Mouse (Mus musculus) stomach, postnatal 0 days (tissue): ENCODE data around the gene Crhr2. TPM values are rescaled to one million over a fixed set of nuclear protein-coding genes. Genes with fewer than 3 reads are reported as not detected.

Experiments used
- ATAC-seq: fragments of 200-750 bp; cut with Nextera tagmentation; 2 replicates; pipeline ENCODE4 v1.8.0; 2017; ENCODE audit not compliant: low FRiP score, low TSS enrichment
- DNase-seq: peaks from one replicate; pipeline ENCODE4 v3.0.0-alpha.2; 2016; ENCODE audit warnings: low spot score
- H3K27ac ChIP-seq: fragments of 300-500 bp; sonication (generic); replicated peaks from 2 replicates; pipeline ENCODE4 v1.5.1; 2014; ENCODE audit warnings: mild to moderate bottlenecking, control low read depth
- H3K27me3 ChIP-seq: fragments of 300-500 bp; sonication (generic); 2 replicates; pipeline ENCODE4 v1.6.1; 2014; ENCODE audit warnings: low read length; ENCODE audit not compliant: control insufficient read depth, insufficient read depth
- H3K36me3 ChIP-seq: fragments of 300-500 bp; sonication (generic); 2 replicates; pipeline ENCODE4 v1.6.1; 2014; ENCODE audit warnings: low read length, mixed read lengths; ENCODE audit not compliant: control insufficient read depth, insufficient read depth
- H3K4me1 ChIP-seq: fragments of 300-500 bp; sonication (generic); replicated peaks from 2 replicates; pipeline ENCODE4 v1.6.1; 2014; ENCODE audit warnings: antibody characterized with exemption; ENCODE audit not compliant: control insufficient read depth, insufficient read depth
- H3K4me2 ChIP-seq: fragments of 300-500 bp; sonication (generic); replicated peaks from 2 replicates; pipeline ENCODE4 v1.6.1; 2014; ENCODE audit warnings: low read depth, mild to moderate bottlenecking, control low read depth, moderate library complexity
- H3K4me3 ChIP-seq: fragments of 300-500 bp; sonication (generic); 2 replicates; pipeline ENCODE4 v1.5.1; 2014; ENCODE audit warnings: low read depth, low read length, control low read depth
- H3K9ac ChIP-seq: fragments of 300-500 bp; sonication (generic); 2 replicates; pipeline ENCODE4 v1.6.1; 2014; ENCODE audit warnings: mild to moderate bottlenecking, low read length, control low read depth, mixed read lengths
- H3K9me3 ChIP-seq: fragments of 300-500 bp; sonication (generic); 2 replicates; pipeline ENCODE4 v1.6.1; 2016; ENCODE audit warnings: low read length; ENCODE audit not compliant: control insufficient read depth
- CTCF ChIP-seq: IDR thresholded peaks from 2 replicates; pipeline ENCODE4 v1.5.1; 2016; ENCODE audit warnings: antibody characterized with exemption, low read depth, mild to moderate bottlenecking, moderate library complexity
- EP300 ChIP-seq: optimal IDR thresholded peaks from 2 replicates; pipeline ENCODE3; 2016; ENCODE audit warnings: antibody characterized with exemption
- WGBS: fragments of 180-500 bp; shearing (Covaris S2); extraction: QIAGEN DNeasy Blood & Tissue Kit; methylation state at CpG from one replicate; pipeline ENCODE4 v1.1.7; 2014; 5-methylcytosine and 5-hydroxymethylcytosine counted together
- polyA plus RNA-seq: library from polyadenylated mRNA; unstranded; fragments of >200 nt; fragmentation: Nextera tagmentation; extraction: Ambion mirVana; gene quantifications from 2 replicates; pipeline ENCODE4 v1.2.1, GENCODE M21; 2015

Gene Crhr2
- polyA plus RNA-seq, 1 experiment from 2014 or later, result 0.23 TPM

DNA sequence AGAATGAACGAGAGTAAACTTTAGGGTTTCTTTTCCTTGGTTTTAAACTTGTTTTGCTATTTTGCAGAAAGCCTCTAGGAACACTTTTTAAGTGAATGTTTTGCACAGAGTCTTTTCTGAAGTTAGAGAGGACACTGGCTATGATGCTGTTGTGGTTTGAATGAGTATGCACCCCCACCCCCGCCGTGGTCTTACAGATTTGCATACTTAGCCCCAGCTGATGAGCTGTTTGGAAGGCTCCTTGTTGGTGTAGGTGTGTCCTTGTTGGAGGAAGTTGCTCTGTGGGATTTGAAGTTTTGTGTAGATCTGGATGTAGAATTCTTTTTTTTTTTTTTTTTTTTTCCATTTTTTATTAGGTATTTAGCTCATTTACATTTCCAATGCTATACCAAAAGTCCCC lies 75.4 kb downstream of the Crhr2 start:
- no peaks in the 10 kb centered on the region for H3K27me3 ChIP-seq
- no peak overlapping the region for H3K27ac ChIP-seq
- no peaks in the 10 kb centered on the region for H3K9me3 ChIP-seq
- H3K4me2 ChIP-seq, result no peak overlapping the region
- ATAC-seq (no peak), DNase-seq (no peak)
- no peaks in the 10 kb centered on the region for H3K4me1 ChIP-seq
- TF ChIP-seq CTCF, result no peak
- WGBS, result 94% methylated on average over 3 of the region's 3 CpGs
- H3K36me3 ChIP-seq, result peaks cover 30% of the 10 kb centered on the region
- no peak overlapping the region for H3K9ac ChIP-seq
- H3K4me3 ChIP-seq, result no peak overlapping the region

DNA sequence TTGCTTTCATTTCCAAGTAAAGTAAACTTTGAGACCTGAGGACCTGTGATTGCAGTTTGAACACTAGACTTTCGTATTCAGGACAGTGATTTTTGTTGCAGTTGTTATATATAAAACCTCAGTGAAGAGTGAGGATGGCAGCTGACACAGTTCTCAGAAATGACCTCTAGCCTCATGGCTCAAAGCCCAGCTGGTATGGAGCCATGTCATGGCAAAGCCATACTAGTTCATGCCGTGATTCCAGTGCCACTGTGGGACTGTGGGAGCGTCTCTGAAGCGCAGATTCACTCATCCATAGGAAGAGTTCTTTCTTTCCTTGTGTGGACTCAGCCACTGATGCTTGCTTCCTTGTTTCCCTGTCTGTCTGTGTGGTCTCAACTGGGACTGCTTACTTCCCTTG lies 78.3 kb downstream of the Crhr2 start:
- DNase-seq (no peak), ATAC-seq (no peak)
- Histone ChIP-seq H3K9me3 (no peaks in the 10 kb centered on the region), H3K27ac (no peak overlapping the region), H3K36me3 (peaks cover 30% of the 10 kb centered on the region), H3K4me2 (no peak overlapping the region), H3K27me3 (no peaks in the 10 kb centered on the region), H3K4me1 (no peaks in the 10 kb centered on the region), H3K9ac (no peak overlapping the region), H3K4me3 (no peak overlapping the region)
- 90% methylated on average over 4 of the region's 4 CpGs for WGBS
- TF ChIP-seq EP300, result no peak
- TF ChIP-seq CTCF, result no peak

DNA sequence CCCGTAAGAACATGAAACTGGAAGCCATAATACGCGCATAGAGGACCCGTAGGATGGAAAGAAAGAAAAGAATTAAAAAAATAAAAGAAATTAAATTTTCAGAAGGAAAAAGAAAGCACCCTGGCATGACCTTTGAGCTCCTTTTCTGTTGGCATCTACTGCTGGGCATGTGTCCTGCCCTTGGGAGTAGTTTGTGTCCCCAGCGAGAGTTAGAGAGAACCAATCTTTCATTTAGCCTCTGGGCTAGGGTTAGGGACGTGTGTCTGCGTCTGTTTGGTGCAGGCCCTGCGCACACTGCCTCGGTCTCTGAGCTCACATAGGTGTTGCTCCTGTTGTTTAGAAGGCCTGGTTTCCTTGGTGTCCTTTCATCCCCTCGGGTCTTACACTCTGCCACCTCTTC lies 83.6 kb downstream of the Crhr2 start:
- Histone ChIP-seq H3K9me3 (no peaks in the 10 kb centered on the region), H3K27ac (no peak overlapping the region), H3K27me3 (no peaks in the 10 kb centered on the region), H3K4me1 (no peaks in the 10 kb centered on the region), H3K4me3 (no peak overlapping the region), H3K36me3 (peaks cover 11% of the 10 kb centered on the region), H3K9ac (no peak overlapping the region), H3K4me2 (no peak overlapping the region)
- TF ChIP-seq EP300 (no peak), CTCF (no peak)
- 87% methylated on average over 10 of the region's 10 CpGs for WGBS
- ATAC-seq (no peak), DNase-seq (no peak)

DNA sequence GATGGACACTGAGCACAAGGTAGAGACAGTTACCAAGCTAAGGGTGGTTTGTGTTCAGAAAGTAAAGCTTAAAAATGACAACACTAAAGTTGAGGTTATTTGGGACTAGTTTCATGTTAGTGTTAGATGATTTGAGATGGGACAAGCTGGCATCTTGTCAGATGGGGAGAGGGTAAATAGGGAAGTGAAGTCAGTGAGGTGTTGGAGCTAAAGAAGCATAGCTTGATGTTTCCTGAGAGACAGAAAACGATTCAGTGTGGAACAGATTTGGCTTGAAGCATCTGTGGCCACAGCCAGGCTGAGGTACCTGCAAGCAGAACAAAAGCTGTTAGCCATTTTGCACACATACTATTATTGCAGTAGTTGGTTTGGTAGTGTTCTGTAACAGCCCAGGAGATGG lies 87.5 kb downstream of the Crhr2 start:
- Histone ChIP-seq H3K27ac (no peak overlapping the region), H3K27me3 (no peaks in the 10 kb centered on the region), H3K4me1 (no peaks in the 10 kb centered on the region), H3K9me3 (no peaks in the 10 kb centered on the region), H3K9ac (no peak overlapping the region), H3K4me2 (no peak overlapping the region), H3K4me3 (no peak overlapping the region), H3K36me3 (no peaks in the 10 kb centered on the region; the same call in 1 of the 2 replicates)
- ATAC-seq (no peak), DNase-seq (no peak)
- no peak for TF ChIP-seq CTCF
- no peak for TF ChIP-seq EP300
- 62% methylated on average over 1 of the region's 1 CpGs for WGBS

DNA sequence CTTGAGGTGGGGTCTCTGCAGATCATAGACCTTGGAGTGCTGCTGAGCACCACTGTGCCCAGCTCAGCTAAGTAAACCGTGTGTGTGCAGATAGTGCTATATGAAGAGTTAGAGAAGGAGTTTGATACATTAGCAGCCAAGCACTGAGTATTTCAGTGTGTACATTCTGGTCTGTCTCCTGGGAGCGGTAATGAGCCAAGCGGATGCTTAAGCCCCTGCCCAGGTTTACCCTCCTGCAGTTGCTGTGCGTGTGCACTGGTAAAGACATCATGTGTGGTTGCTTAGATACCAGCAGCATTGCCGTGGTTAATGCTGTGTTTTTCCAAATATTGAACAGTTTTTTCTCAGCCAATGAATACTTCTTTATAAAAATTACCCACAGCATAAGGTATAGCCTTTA lies 88.3 kb downstream of the Crhr2 start:
- 67% methylated on average over 5 of the region's 5 CpGs for WGBS
- ATAC-seq, result no peak

DNA sequence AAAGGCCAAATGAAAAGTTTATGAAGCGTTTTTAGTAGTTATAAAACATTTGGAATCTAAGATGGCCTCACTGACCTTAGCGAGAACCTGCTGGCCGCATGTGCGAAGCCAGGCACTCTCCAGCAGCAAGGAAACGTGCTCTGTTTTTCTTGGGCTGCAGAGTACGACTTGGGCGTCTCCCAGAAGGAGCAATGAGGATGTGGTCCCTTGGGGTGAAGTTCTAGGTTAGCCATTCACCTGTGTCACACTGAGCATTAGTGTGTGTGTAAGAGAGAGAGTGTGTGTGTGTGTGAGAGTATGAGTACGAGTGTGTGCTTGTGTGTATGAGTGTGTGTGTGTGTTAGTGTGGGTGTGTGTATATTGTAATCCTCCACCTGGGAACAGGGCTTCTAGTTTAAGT lies 89.6 kb downstream of the Crhr2 start:
- no peaks in the 10 kb centered on the region; the same call in 1 of the 2 replicates for H3K36me3 ChIP-seq
- H3K27me3 ChIP-seq, result no peaks in the 10 kb centered on the region
- no peaks in the 10 kb centered on the region for H3K9me3 ChIP-seq
- no peak overlapping the region for H3K4me2 ChIP-seq
- H3K27ac ChIP-seq, result no peak overlapping the region
- WGBS, result 67% methylated on average over 8 of the region's 8 CpGs
- DNase-seq (no peak), ATAC-seq (peak; percentile 68)
- TF ChIP-seq EP300, result no peak
- no peaks in the 10 kb centered on the region; the same call in 1 of the 2 replicates for H3K4me1 ChIP-seq
- no peak overlapping the region for H3K4me3 ChIP-seq
- no peak overlapping the region for H3K9ac ChIP-seq

More for the DNA sequence above, 88.3 kb downstream of the Crhr2 start:
- Histone ChIP-seq H3K27me3 (no peaks in the 10 kb centered on the region), H3K36me3 (no peaks in the 10 kb centered on the region; the same call in 1 of the 2 replicates), H3K9ac (no peak overlapping the region), H3K4me2 (no peak overlapping the region), H3K4me3 (no peak overlapping the region), H3K9me3 (no peaks in the 10 kb centered on the region), H3K4me1 (no peaks in the 10 kb centered on the region; the same call in 1 of the 2 replicates), H3K27ac (no peak overlapping the region)
- TF ChIP-seq EP300, result no peak
- TF ChIP-seq CTCF, result no peak
- no peak for DNase-seq

Other genes starting within 250 kb of the Crhr2 start
- gene Nod1, start 160.4 kb downstream of the Crhr2 start, polyA plus RNA-seq, result 4.5 and 4.9 TPM in 2 replicates
- gene Ggct, start 140.1 kb downstream of the Crhr2 start, polyA plus RNA-seq, result 9.0 and 9.3 TPM in 2 replicates
- 103 TPM in 2 replicates for gene Gars, start 95.0 kb downstream of the Crhr2 start, polyA plus RNA-seq
- 0.17 and 0.19 TPM in 2 replicates for gene Inmt, start 42.0 kb upstream of the Crhr2 start, polyA plus RNA-seq
- 2.4 and 2.9 TPM in 2 replicates for gene Mindy4, start 70.4 kb upstream of the Crhr2 start, polyA plus RNA-seq
- gene Aqp1, start 203.4 kb upstream of the Crhr2 start, polyA plus RNA-seq, result 15.3 and 16.2 TPM in 2 replicates
- gene Ghrhr, start 243.3 kb upstream of the Crhr2 start, polyA plus RNA-seq, result not detected in 2 replicates